In genomic region chr6:94631051-94631778, GRCm38 (mm10) we compare ENCODE assay signal across 9 mouse cellular contexts.
DNase-seq lines count a peak whose midpoint lies in the region; ATAC-seq and TF ChIP-seq lines count a peak whose summit lies in the region.
"Had no signal": no experiment of that assay in that cellular context is flagged by ENCODE, and none has a peak within 500 bp of the region (broad histone marks: within the 10 kb centered on the region; RNA-seq: fewer than 3 reads in every experiment).

No protein-coding gene starts in this region.

- no peak for TF ChIP-seq CTCF in brain, embryonic 14.5 days (IDR thresholded peaks at IDR 0.05; ENCODE audit: borderline replicate concordance, extremely low read depth, insufficient read depth, insufficient read length)

- no peak for DNase-seq in heart, embryonic 10.5 days (ENCODE audit: low spot score)
- peak; percentile 89 for DNase-seq in brain, embryonic 14.5 days (ENCODE audit: low read depth)
- DNase-seq in liver, embryonic 11.5 days (ENCODE audit: low spot score) = no peak
- no peak for DNase-seq in left cerebral cortex, adult 18-20 months (ENCODE audit: low spot score in 2 of 2)

- no peak overlapping the region for H3K27ac ChIP-seq in heart, embryonic 13.5 days (replicated peaks)
- H3K27ac ChIP-seq in heart, embryonic 10.5 days = no peak overlapping the region
- peak overlapping the region; percentile 86 for H3K27ac ChIP-seq in hindbrain, embryonic 13.5 days
- H3K27ac ChIP-seq in midbrain, embryonic 12.5 days (replicated peaks) = peak overlapping the region; percentile 83
- H3K27ac ChIP-seq in liver, embryonic 11.5 days (ENCODE audit: low read depth, low read length) = no peak overlapping the region
- H3K27ac ChIP-seq: kidney, postnatal 0 days had no signal

- H3K4me3 ChIP-seq in heart, embryonic 13.5 days = no peak overlapping the region
- H3K4me3 ChIP-seq in heart, embryonic 10.5 days = no peak overlapping the region
- H3K4me3 ChIP-seq in hindbrain, embryonic 13.5 days = no peak overlapping the region
- H3K4me3 ChIP-seq in midbrain, embryonic 12.5 days = no peak overlapping the region
- no peak overlapping the region for H3K4me3 ChIP-seq in liver, embryonic 11.5 days (ENCODE audit: low read depth, low read length)

- ATAC-seq in heart, embryonic 13.5 days (ENCODE audit: extremely low read depth, insufficient number of reproducible peaks, low FRiP score, low TSS enrichment) = no peak
- peak; percentile 92 for ATAC-seq in hindbrain, embryonic 13.5 days (ENCODE audit: low FRiP score)
- ATAC-seq in midbrain, embryonic 12.5 days (ENCODE audit: low FRiP score, low read depth) = peak; percentile 88
- ATAC-seq in megakaryocyte, adult 5-6 weeks (ENCODE audit: poor library complexity, severe bottlenecking) = no peak
- no peak for ATAC-seq in liver, embryonic 11.5 days (replicated peaks; ENCODE audit: low FRiP score)

- TF ChIP-seq POLR2A in brain, embryonic 14.5 days (IDR thresholded peaks at IDR 0.05; ENCODE audit: borderline replicate concordance, extremely low read depth, insufficient read depth, insufficient read length, poor library complexity, severe bottlenecking) = no peak

- no peaks in the 10 kb centered on the region for H3K9me3 ChIP-seq in heart, embryonic 13.5 days
- H3K9me3 ChIP-seq in heart, embryonic 10.5 days = no peaks in the 10 kb centered on the region
- no peaks in the 10 kb centered on the region for H3K9me3 ChIP-seq in hindbrain, embryonic 13.5 days
- no peaks in the 10 kb centered on the region for H3K9me3 ChIP-seq in midbrain, embryonic 12.5 days
- no peaks in the 10 kb centered on the region for H3K9me3 ChIP-seq in liver, embryonic 11.5 days (ENCODE audit: control insufficient read depth, low read length)

- 0 out of 2 replicates have a peak overlapping the region, but pooled peaks have one; percentile 42 for H3K9ac ChIP-seq in heart, embryonic 13.5 days
- H3K9ac ChIP-seq in hindbrain, embryonic 13.5 days = no peak overlapping the region
- no peak overlapping the region for H3K9ac ChIP-seq in midbrain, embryonic 12.5 days (replicated peaks)
- no peak overlapping the region for H3K9ac ChIP-seq in liver, embryonic 11.5 days (ENCODE audit: low read depth, low read length)

- no peak overlapping the region for H3K4me2 ChIP-seq in heart, embryonic 13.5 days
- no peak overlapping the region for H3K4me2 ChIP-seq in hindbrain, embryonic 13.5 days
- H3K4me2 ChIP-seq in midbrain, embryonic 12.5 days (replicated peaks) = no peak overlapping the region
- H3K4me2 ChIP-seq in liver, embryonic 11.5 days = no peak overlapping the region

- peaks cover 23% of the 10 kb centered on the region for H3K36me3 ChIP-seq in heart, embryonic 13.5 days
- H3K36me3 ChIP-seq in heart, embryonic 10.5 days = peaks cover 14% of the 10 kb centered on the region; the same call in 1 of the 2 replicates
- H3K36me3 ChIP-seq in hindbrain, embryonic 13.5 days = peaks cover 5% of the 10 kb centered on the region; the same call in 1 of the 2 replicates
- peaks cover 14% of the 10 kb centered on the region; the same call in 1 of the 2 replicates for H3K36me3 ChIP-seq in midbrain, embryonic 12.5 days
- no peaks in the 10 kb centered on the region for H3K36me3 ChIP-seq in liver, embryonic 11.5 days (ENCODE audit: control insufficient read depth, insufficient read depth, low read length)

- 64% methylated on average over 7 of the region's 7 CpGs for WGBS in heart, embryonic 13.5 days
- whole genome bisulfite sequencing in heart, embryonic 10.5 days = 71% methylated on average over 7 of the region's 7 CpGs
- 33% methylated on average over 7 of the region's 7 CpGs for WGBS in hindbrain, embryonic 13.5 days
- WGBS in midbrain, embryonic 12.5 days = 37% methylated on average over 7 of the region's 7 CpGs
- WGBS in liver, embryonic 11.5 days = 72% methylated on average over 7 of the region's 7 CpGs

- H3K27me3 ChIP-seq in heart, embryonic 13.5 days (replicated peaks) = no peaks in the 10 kb centered on the region
- H3K27me3 ChIP-seq in heart, embryonic 10.5 days (ENCODE audit: insufficient read depth, poor library complexity, severe bottlenecking) = peaks cover 5% of the 10 kb centered on the region; the same call in 1 of the 2 replicates
- no peaks in the 10 kb centered on the region for H3K27me3 ChIP-seq in hindbrain, embryonic 13.5 days
- no peaks in the 10 kb centered on the region for H3K27me3 ChIP-seq in midbrain, embryonic 12.5 days
- H3K27me3 ChIP-seq in liver, embryonic 11.5 days (replicated peaks; ENCODE audit: control insufficient read depth, insufficient read depth, low read length) = no peaks in the 10 kb centered on the region; the same call in 1 of the 2 replicates

- H3K4me1 ChIP-seq in heart, embryonic 13.5 days = peaks cover 44% of the 10 kb centered on the region
- H3K4me1 ChIP-seq in heart, embryonic 10.5 days = peaks cover 26% of the 10 kb centered on the region
- peaks cover 70% of the 10 kb centered on the region for H3K4me1 ChIP-seq in hindbrain, embryonic 13.5 days (replicated peaks)
- H3K4me1 ChIP-seq in midbrain, embryonic 12.5 days = peaks cover 69% of the 10 kb centered on the region
- 0 out of 2 replicates have a peak, but pooled peaks cover 1% of the 10 kb centered on the region for H3K4me1 ChIP-seq in liver, embryonic 11.5 days (replicated peaks; ENCODE audit: control insufficient read depth, insufficient read depth, low read length)

Comparison
In these comparisons a context has a peak if more than half of its experiments do, and no peak if none do; other contexts are left out.
1. ATAC-seq: peak in hindbrain, embryonic 13.5 days (single experiment) and midbrain, embryonic 12.5 days (single experiment); none in heart, embryonic 13.5 days (single experiment), megakaryocyte, adult 5-6 weeks (single experiment) and liver, embryonic 11.5 days (single experiment).
2. H3K27ac ChIP-seq: peak in hindbrain, embryonic 13.5 days (single experiment) and midbrain, embryonic 12.5 days (single experiment); none in heart, embryonic 13.5 days (single experiment), heart, embryonic 10.5 days (single experiment) and liver, embryonic 11.5 days (single experiment).